Mouse (Mus musculus) urinary bladder, postnatal 4 days (tissue): Measurements from ENCODE around the gene Hadha.

Experiments used
- DNase-seq, 2 experiments: peaks; one replicate each; pipeline ENCODE4 v3.0.0; 2021 to 2022; ENCODE audit warnings: low spot score in 2 of 2

The Hadha gene

GRCm38 (mm10) chr5:30153222-30153621 is 1.7 kb downstream of the Hadha start:
- DNase-seq: no peak

- no peak for DNase-seq
These were observed 2.5 kb downstream of the Hadha start for GRCm38 (mm10) chr5:30152413-30152812.

GRCm38 (mm10) chr5:30152007-30152406 is 3.0 kb downstream of the Hadha start:
- DNase-seq: no peak

GRCm38 (mm10) chr5:30148133-30148920 is 6.6 kb downstream of the Hadha start:
- no peak for DNase-seq

GRCm38 (mm10) chr5:30146526-30146925 is 8.4 kb downstream of the Hadha start:
- no peak for DNase-seq

GRCm38 (mm10) chr5:30138193-30138592 is 16.8 kb downstream of the Hadha start:
- DNase-seq: no peak

GRCm38 (mm10) chr5:30137271-30137670 is 17.7 kb downstream of the Hadha start:
- no peak for DNase-seq

- DNase-seq: no peak
These were observed 19.2 kb downstream of the Hadha start for GRCm38 (mm10) chr5:30135711-30136231.

- no peak for DNase-seq
These were observed 22.8 kb downstream of the Hadha start for GRCm38 (mm10) chr5:30132173-30132572.

GRCm38 (mm10) chr5:30131246-30131645 is 23.7 kb downstream of the Hadha start:
- no peak for DNase-seq

GRCm38 (mm10) chr5:30128680-30129079 is 26.3 kb downstream of the Hadha start:
- DNase-seq: no peak

GRCm38 (mm10) chr5:30127921-30128597 is 26.9 kb downstream of the Hadha start:
- DNase-seq: no peak

- peak in 1 of 2 experiments; percentile 50 for DNase-seq
These were observed 28.2 kb downstream of the Hadha start for GRCm38 (mm10) chr5:30126756-30127155.

- DNase-seq: peak in 1 of 2 experiments; percentile 38
These were observed 29.4 kb downstream of the Hadha start for GRCm38 (mm10) chr5:30125587-30125986.

GRCm38 (mm10) chr5:30122481-30122880 is 32.5 kb downstream of the Hadha start:
- no peak for DNase-seq

- DNase-seq: no peak
These were observed 34.9 kb downstream of the Hadha start for GRCm38 (mm10) chr5:30120106-30120505.

- no peak for DNase-seq
These were observed 35.8 kb downstream of the Hadha start for GRCm38 (mm10) chr5:30119163-30119562.

- DNase-seq: no peak
These were observed 36.9 kb downstream of the Hadha start for GRCm38 (mm10) chr5:30118018-30118417.

GRCm38 (mm10) chr5:30115718-30116117 is 39.2 kb downstream of the Hadha start:
- DNase-seq: no peak

- no peak for DNase-seq
These were observed 40.2 kb downstream of the Hadha start for GRCm38 (mm10) chr5:30114761-30115140.

GRCm38 (mm10) chr5:30113881-30114760 is 40.8 kb downstream of the Hadha start:
- peak; percentile 64 to 79 for DNase-seq

- DNase-seq: no peak
These were observed 42.4 kb downstream of the Hadha start for GRCm38 (mm10) chr5:30112533-30113068.
